Mouse (Mus musculus) hindbrain, embryonic 15.5 days (tissue): ENCODE results near the gene Fam53b. TPM values are rescaled to one million over a fixed set of nuclear protein-coding genes. Genes with fewer than 3 reads are reported as not detected.

Source experiments
- ATAC-seq: fragments of 200-750 bp; cut with Nextera tagmentation; 2 replicates; pipeline ENCODE4 v1.8.0; 2017; ENCODE audit warnings: low read depth, moderate number of reproducible peaks, moderate TSS enrichment; ENCODE audit not compliant: low FRiP score
- H3K27ac ChIP-seq: fragments of 300-500 bp; sonication (generic); replicated peaks from 2 replicates; pipeline ENCODE4 v1.5.1; 2015; ENCODE audit warnings: mild to moderate bottlenecking, inconsistent platforms
- H3K27me3 ChIP-seq: fragments of 300-500 bp; sonication (generic); 2 replicates; pipeline ENCODE4 v1.6.1; 2015; ENCODE audit warnings: control low read depth, inconsistent platforms
- H3K36me3 ChIP-seq: fragments of 300-500 bp; sonication (generic); 2 replicates; pipeline ENCODE4 v1.6.1; 2015; ENCODE audit warnings: control low read depth, inconsistent platforms
- H3K4me1 ChIP-seq: fragments of 300-500 bp; sonication (generic); replicated peaks from 2 replicates; pipeline ENCODE4 v1.6.1; 2015; ENCODE audit warnings: control low read depth, inconsistent platforms
- H3K4me2 ChIP-seq: fragments of 300-500 bp; sonication (generic); 2 replicates; pipeline ENCODE4 v1.6.1; 2015; ENCODE audit warnings: moderate library complexity, mild to moderate bottlenecking, inconsistent platforms
- H3K4me3 ChIP-seq: fragments of 300-500 bp; sonication (generic); 2 replicates; pipeline ENCODE4 v1.5.1; 2015; ENCODE audit warnings: mild to moderate bottlenecking, inconsistent platforms
- H3K9ac ChIP-seq: fragments of 300-500 bp; sonication (generic); 2 replicates; pipeline ENCODE4 v1.6.1; 2015; ENCODE audit warnings: inconsistent platforms
- H3K9me3 ChIP-seq: fragments of 300-500 bp; sonication (generic); 2 replicates; pipeline ENCODE4 v1.6.1; 2016; ENCODE audit warnings: control low read depth, inconsistent platforms
- WGBS: fragments of 180-500 bp; shearing (Covaris S2); methylation state at CpG from one replicate; pipeline ENCODE4 v1.1.7; 2015; 5-methylcytosine and 5-hydroxymethylcytosine counted together
- polyA plus RNA-seq: library from polyadenylated mRNA; unstranded; fragments of >200 nt; fragmentation: Nextera tagmentation; extraction: Ambion mirVana; gene quantifications from 2 replicates; pipeline ENCODE4 v1.2.1, GENCODE M21; 2015

Gene Fam53b
- polyA plus RNA-seq, 1 experiment from 2014 or later, result 17.9 TPM

- Histone ChIP-seq H3K4me3 (no peak overlapping the region), H3K9me3 (no peaks in the 10 kb centered on the region), H3K4me2 (no peak overlapping the region), H3K4me1 (no peaks in the 10 kb centered on the region), H3K27ac (no peak overlapping the region), H3K27me3 (no peaks in the 10 kb centered on the region), H3K9ac (no peak overlapping the region), H3K36me3 (peaks cover 14% of the 10 kb centered on the region)
- no peak for ATAC-seq
- WGBS, result 10% methylated on average over 1 of the region's 1 CpGs
Measured at GRCm38 (mm10) chr7:132824346-132825022, 10.8 kb upstream of the Fam53b start.

- ATAC-seq, result no peak
Measured at GRCm38 (mm10) chr7:132823832-132824231, 10.1 kb upstream of the Fam53b start.

DNA sequence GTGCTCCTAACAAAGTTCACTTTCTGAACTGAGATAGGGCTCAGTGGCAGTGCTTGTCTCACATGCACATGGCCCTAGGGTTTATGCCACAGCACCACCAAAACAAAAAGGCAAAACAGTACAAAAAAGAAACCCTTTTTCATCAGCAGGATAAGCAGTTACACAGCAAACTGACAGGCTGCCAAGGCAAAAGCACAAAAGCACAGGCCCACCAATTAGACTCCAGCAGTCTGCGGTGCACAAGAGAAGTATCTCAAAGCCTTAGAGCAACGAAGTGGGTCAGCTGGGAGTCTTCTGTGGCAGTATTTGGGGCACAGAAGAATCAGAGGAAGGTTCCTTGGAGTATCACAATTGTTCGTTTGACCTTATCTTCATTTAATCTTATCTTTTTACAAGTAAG lies 7.0 kb upstream of the Fam53b start:
- ATAC-seq, result no peak
- WGBS, result 71% methylated on average over 3 of the region's 3 CpGs
- H3K27me3 ChIP-seq, result no peaks in the 10 kb centered on the region

More at GRCm38 (mm10) chr7:132823832-132824231, 10.1 kb upstream of the Fam53b start:
- Histone ChIP-seq H3K27ac (no peak overlapping the region), H3K4me1 (no peaks in the 10 kb centered on the region), H3K36me3 (peaks cover 14% of the 10 kb centered on the region), H3K4me2 (no peak overlapping the region), H3K9me3 (no peaks in the 10 kb centered on the region), H3K9ac (no peak overlapping the region), H3K27me3 (no peaks in the 10 kb centered on the region), H3K4me3 (no peak overlapping the region)

GRCm38 (mm10) chr7:132817056-132817455 lies 3.4 kb upstream of the Fam53b start:
- Histone ChIP-seq H3K36me3 (no peaks in the 10 kb centered on the region), H3K4me1 (peaks cover 15% of the 10 kb centered on the region), H3K4me3 (no peak overlapping the region), H3K27ac (no peak overlapping the region), H3K9me3 (no peaks in the 10 kb centered on the region), H3K27me3 (no peaks in the 10 kb centered on the region), H3K9ac (no peak overlapping the region), H3K4me2 (no peak overlapping the region)
- 68% methylated on average over 6 of the region's 6 CpGs for WGBS
- no peak for ATAC-seq

More for the DNA sequence above, 7.0 kb upstream of the Fam53b start:
- no peak overlapping the region for H3K4me2 ChIP-seq
- no peaks in the 10 kb centered on the region for H3K4me1 ChIP-seq
- peaks cover 8% of the 10 kb centered on the region for H3K36me3 ChIP-seq
- H3K27ac ChIP-seq, result no peak overlapping the region
- H3K9ac ChIP-seq, result no peak overlapping the region
- H3K9me3 ChIP-seq, result no peaks in the 10 kb centered on the region
- H3K4me3 ChIP-seq, result no peak overlapping the region

DNA sequence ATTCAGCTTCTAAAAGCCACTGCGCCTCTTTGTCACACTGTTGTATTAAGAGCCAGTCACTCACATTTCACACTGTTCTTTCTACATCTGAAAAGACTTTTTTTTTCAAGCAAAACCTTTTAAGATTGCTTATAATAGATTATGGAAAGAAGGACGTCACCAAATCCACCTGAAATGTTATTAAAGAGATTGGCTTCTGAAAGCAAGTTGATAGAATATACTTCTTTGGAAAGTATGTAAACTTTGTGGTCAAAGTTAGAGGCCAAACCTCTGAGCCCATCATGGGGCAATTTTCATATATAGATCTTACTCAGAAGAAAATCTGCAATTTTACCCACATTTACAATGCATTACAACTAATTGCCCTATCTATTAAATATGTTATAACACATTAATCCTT lies 2.8 kb upstream of the Fam53b start:
- no peaks in the 10 kb centered on the region for H3K27me3 ChIP-seq
- no peak overlapping the region for H3K9ac ChIP-seq
- 47% methylated on average over 2 of the region's 2 CpGs for WGBS
- no peak overlapping the region for H3K4me2 ChIP-seq
- H3K9me3 ChIP-seq, result no peaks in the 10 kb centered on the region
- no peak for ATAC-seq
- no peaks in the 10 kb centered on the region for H3K36me3 ChIP-seq
- no peak overlapping the region for H3K27ac ChIP-seq
- H3K4me1 ChIP-seq, result peaks cover 21% of the 10 kb centered on the region
- no peak overlapping the region for H3K4me3 ChIP-seq

GRCm38 (mm10) chr7:132815081-132815480 lies 1.4 kb upstream of the Fam53b start:
- no peak overlapping the region for H3K9ac ChIP-seq
- no peaks in the 10 kb centered on the region for H3K9me3 ChIP-seq
- no peaks in the 10 kb centered on the region for H3K27me3 ChIP-seq
- H3K4me1 ChIP-seq, result peaks cover 35% of the 10 kb centered on the region
- no peaks in the 10 kb centered on the region for H3K36me3 ChIP-seq
- H3K4me2 ChIP-seq, result no peak overlapping the region
- ATAC-seq, result no peak
- WGBS, result 81% methylated on average over 5 of the region's 5 CpGs
- H3K27ac ChIP-seq, result no peak overlapping the region
- no peak overlapping the region for H3K4me3 ChIP-seq

DNA sequence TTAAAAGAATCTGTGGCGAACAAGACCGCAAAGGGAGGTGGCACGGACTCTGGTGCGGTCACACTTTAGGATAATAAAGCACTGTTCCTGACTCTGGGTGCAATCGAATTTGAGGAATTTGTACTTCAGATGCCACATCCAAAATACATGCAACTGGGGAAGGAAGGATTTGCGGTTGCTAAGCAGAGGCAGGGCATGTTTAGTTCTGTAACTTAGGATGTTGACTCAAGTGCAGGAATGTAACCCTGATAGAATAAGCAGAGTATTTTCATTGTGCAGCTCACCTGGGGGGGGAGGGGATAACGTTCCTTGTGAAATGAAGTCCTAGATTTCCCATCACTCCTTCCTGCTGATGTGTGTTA lies 384 bp upstream of the Fam53b start:
- peak overlapping the region; percentile 89 for H3K27ac ChIP-seq
- under 1% methylated on average over 7 of the region's 7 CpGs for WGBS
- H3K4me2 ChIP-seq, result peak overlapping the region; percentile 93
- H3K27me3 ChIP-seq, result no peaks in the 10 kb centered on the region
- H3K9me3 ChIP-seq, result no peaks in the 10 kb centered on the region
- peak overlapping the region; percentile 67 for H3K9ac ChIP-seq
- no peaks in the 10 kb centered on the region for H3K36me3 ChIP-seq
- peaks cover 45% of the 10 kb centered on the region for H3K4me1 ChIP-seq
- ATAC-seq, result no peak
- peak overlapping the region; percentile 63 for H3K4me3 ChIP-seq

DNA sequence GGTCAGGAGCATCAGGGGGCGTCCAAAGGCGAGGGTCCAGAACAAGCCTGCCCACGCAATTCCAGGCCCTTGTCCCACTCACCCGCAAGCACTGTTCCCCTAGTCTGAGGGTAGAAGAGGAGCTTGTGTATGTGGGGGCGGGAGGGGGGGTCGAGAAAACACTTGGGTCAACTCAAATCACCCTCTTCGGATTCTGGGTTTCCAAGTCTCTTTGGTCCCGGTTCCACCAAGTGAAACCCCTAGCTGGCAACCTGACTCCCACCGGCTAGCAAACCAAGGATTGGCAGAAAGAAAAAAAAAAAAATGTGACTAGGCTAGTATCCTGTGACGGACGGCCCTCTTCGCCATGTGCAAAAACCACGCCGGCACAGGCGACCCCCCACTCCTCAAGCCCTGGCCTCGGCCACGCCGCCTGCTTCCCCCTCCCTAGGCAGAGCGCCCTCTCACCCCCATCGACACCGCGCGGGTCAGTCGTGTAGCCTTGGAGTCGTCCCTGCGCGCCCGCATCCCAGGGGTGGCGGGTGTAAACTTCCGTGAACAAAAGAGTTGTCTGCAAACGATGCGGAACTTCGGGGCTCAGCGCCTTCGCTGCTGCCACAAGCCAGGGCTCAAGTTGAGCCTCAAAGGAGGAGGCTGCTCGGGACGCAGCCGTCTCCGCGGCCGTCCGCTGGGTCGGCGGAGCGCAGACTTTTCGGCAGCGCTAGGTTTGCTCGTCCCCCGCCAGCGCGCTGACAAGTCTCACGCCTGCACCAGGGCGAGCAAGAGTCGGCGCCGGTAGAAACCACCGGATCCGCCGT lies 869 bp downstream of the Fam53b start:
- Histone ChIP-seq H3K27ac (peak overlapping the region; percentile 89), H3K27me3 (no peaks in the 10 kb centered on the region), H3K4me1 (peaks cover 58% of the 10 kb centered on the region), H3K4me2 (peak overlapping the region; percentile 93), H3K36me3 (no peaks in the 10 kb centered on the region), H3K4me3 (peak overlapping the region; percentile 63), H3K9ac (peak overlapping the region; percentile 67), H3K9me3 (no peaks in the 10 kb centered on the region)
- under 1% methylated on average over 59 of the region's 59 CpGs for WGBS
- peak; percentile 24 for ATAC-seq

- Histone ChIP-seq H3K27ac (peak overlapping the region; percentile 89), H3K9ac (peak overlapping the region; percentile 67), H3K4me1 (peaks cover 66% of the 10 kb centered on the region), H3K27me3 (no peaks in the 10 kb centered on the region), H3K4me3 (peak overlapping the region; percentile 63), H3K9me3 (no peaks in the 10 kb centered on the region), H3K4me2 (peak overlapping the region; percentile 93), H3K36me3 (no peaks in the 10 kb centered on the region)
- 8% methylated on average over 23 of the region's 23 CpGs for WGBS
- no peak for ATAC-seq
Measured at GRCm38 (mm10) chr7:132811716-132812618, 1.7 kb downstream of the Fam53b start.

DNA sequence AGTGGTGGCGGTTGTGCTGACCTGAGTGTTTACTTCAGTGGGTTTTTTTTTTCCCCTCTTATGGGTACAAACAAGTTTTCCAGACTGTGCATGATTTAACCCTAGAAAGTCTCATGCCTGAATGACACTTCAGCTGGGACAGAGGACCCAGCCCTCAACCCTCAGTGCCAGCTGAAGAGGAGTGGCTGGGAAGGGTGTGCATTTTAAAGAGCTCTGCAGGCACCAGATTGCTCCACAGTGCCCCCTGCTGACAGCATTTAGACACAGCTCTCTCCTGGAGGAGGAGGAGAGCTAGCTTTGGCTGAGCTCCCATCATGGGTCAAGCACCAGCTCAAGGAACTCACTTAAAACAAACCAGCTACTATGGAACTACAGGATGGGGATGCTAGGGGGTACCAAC lies 2.8 kb downstream of the Fam53b start:
- WGBS, result 63% methylated on average over 1 of the region's 1 CpGs
- Histone ChIP-seq H3K4me2 (peak overlapping the region; percentile 93), H3K36me3 (no peaks in the 10 kb centered on the region), H3K27me3 (no peaks in the 10 kb centered on the region), H3K9me3 (no peaks in the 10 kb centered on the region), H3K4me1 (peaks cover 77% of the 10 kb centered on the region), H3K9ac (no peak overlapping the region), H3K27ac (peak overlapping the region; percentile 72), H3K4me3 (no peak overlapping the region)
- ATAC-seq, result peak; percentile 39; the same call in 1 of the 2 replicates

DNA sequence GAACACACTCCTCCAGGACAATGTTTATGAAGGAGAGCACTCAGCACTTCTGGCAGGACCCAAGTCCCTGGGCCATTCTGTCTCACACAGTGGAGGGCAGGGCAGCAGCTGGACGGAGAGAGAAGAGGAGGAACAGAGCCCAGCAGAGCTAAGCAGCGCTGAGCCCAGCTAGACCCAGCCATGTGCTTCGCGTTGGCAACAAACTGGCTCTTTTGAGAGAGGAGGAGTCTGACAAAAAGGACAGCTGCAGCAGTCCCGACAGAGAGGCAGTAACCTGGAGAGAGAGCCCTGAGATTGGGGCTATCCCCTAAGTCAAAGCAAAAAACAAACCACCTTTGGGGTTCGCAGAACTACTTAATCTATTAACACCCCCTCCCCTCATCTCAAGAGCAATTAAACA lies 3.3 kb downstream of the Fam53b start:
- peak overlapping the region; percentile 93 for H3K4me2 ChIP-seq
- no peak overlapping the region for H3K9ac ChIP-seq
- H3K4me1 ChIP-seq, result peaks cover 82% of the 10 kb centered on the region
- WGBS, result 12% methylated on average over 6 of the region's 6 CpGs
- no peaks in the 10 kb centered on the region for H3K36me3 ChIP-seq
- H3K4me3 ChIP-seq, result no peak overlapping the region
- H3K9me3 ChIP-seq, result no peaks in the 10 kb centered on the region
- H3K27ac ChIP-seq, result peak overlapping the region; percentile 72
- no peaks in the 10 kb centered on the region for H3K27me3 ChIP-seq
- no peak for ATAC-seq

DNA sequence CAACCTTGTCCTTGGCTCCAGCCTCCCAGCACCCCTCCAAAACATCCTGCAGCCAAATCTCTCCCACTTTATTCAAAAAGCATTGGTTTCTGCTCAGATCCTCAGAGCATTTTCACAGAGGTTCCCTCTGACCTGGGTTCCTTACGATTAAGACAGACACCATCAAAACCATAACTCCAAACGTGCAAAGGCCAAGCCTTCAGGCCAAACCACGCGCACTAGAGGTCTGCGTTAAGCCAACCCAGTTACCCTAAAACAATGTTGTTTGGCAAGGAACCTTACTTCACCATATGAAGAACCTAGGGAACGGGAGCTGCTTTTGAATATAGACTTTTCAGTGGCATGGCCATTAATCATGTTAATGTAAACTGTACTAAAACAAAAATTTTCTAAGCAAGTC lies 4.0 kb downstream of the Fam53b start:
- H3K27ac ChIP-seq, result peak overlapping the region; percentile 72
- 19% methylated on average over 6 of the region's 6 CpGs for WGBS
- H3K9me3 ChIP-seq, result no peaks in the 10 kb centered on the region
- H3K36me3 ChIP-seq, result no peaks in the 10 kb centered on the region
- peak overlapping the region; percentile 32 for H3K4me2 ChIP-seq
- 0 out of 2 replicates have a peak overlapping the region, but pooled peaks have one; percentile 12 for H3K9ac ChIP-seq
- H3K4me1 ChIP-seq, result peaks cover 87% of the 10 kb centered on the region
- no peak overlapping the region for H3K4me3 ChIP-seq
- H3K27me3 ChIP-seq, result no peaks in the 10 kb centered on the region
- no peak for ATAC-seq
